Mouse (Mus musculus): ENCODE data around the gene Ppp1r1b. TPM values are rescaled to one million over a fixed set of nuclear protein-coding genes. Genes with fewer than 3 reads are reported as not detected.

Ppp1r1b gene
- polyA plus RNA-seq, 1 experiment from 2014 or later = 91.7 TPM

GRCm38 (mm10) chr11:98366290-98366689, 18.1 kb downstream of the Ppp1r1b start:
- Histone ChIP-seq H3K9ac (ENCODE audit: low read depth, low read length) (no peak overlapping the region), H3K27ac (ENCODE audit: low read length) (no peak overlapping the region), H3K36me3 (ENCODE audit: control insufficient read depth, insufficient read depth, low read length) (no peaks in the 10 kb centered on the region), H3K4me3 (ENCODE audit: low read length) (no peak overlapping the region), H3K4me1 (ENCODE audit: control insufficient read depth, insufficient read depth, low read length) (peaks cover 12% of the 10 kb centered on the region), H3K9me3 (ENCODE audit: control insufficient read depth, low read length) (no peaks in the 10 kb centered on the region), H3K27me3 (replicated peaks; ENCODE audit: control insufficient read depth, insufficient read depth, low read length) (no peaks in the 10 kb centered on the region), H3K4me2 (ENCODE audit: low read depth, low read length) (no peak overlapping the region)
- no peak for ATAC-seq
- 73% methylated on average over 10 of the region's 10 CpGs for WGBS

- Histone ChIP-seq H3K9me3 (ENCODE audit: control insufficient read depth, low read length) (no peaks in the 10 kb centered on the region), H3K36me3 (ENCODE audit: control insufficient read depth, insufficient read depth, low read length) (no peaks in the 10 kb centered on the region), H3K4me2 (ENCODE audit: low read depth, low read length) (no peak overlapping the region), H3K27ac (ENCODE audit: low read length) (no peak overlapping the region), H3K27me3 (replicated peaks; ENCODE audit: control insufficient read depth, insufficient read depth, low read length) (no peaks in the 10 kb centered on the region), H3K9ac (ENCODE audit: low read depth, low read length) (no peak overlapping the region), H3K4me3 (ENCODE audit: low read length) (no peak overlapping the region), H3K4me1 (ENCODE audit: control insufficient read depth, insufficient read depth, low read length) (peaks cover 4% of the 10 kb centered on the region)
- 80% methylated on average over 10 of the region's 10 CpGs for WGBS
- no peak for ATAC-seq
These were observed 19.1 kb downstream of the Ppp1r1b start for GRCm38 (mm10) chr11:98367171-98367862.

GRCm38 (mm10) chr11:98367863-98368186, 19.6 kb downstream of the Ppp1r1b start:
- no peak overlapping the region for H3K4me2 ChIP-seq (ENCODE audit: low read depth, low read length)
- no peaks in the 10 kb centered on the region for H3K27me3 ChIP-seq (replicated peaks; ENCODE audit: control insufficient read depth, insufficient read depth, low read length)
- H3K9ac ChIP-seq (ENCODE audit: low read depth, low read length) = no peak overlapping the region
- 79% methylated on average over 7 of the region's 7 CpGs for WGBS
- H3K4me3 ChIP-seq (ENCODE audit: low read length) = no peak overlapping the region
- no peaks in the 10 kb centered on the region for H3K36me3 ChIP-seq (ENCODE audit: control insufficient read depth, insufficient read depth, low read length)
- H3K4me1 ChIP-seq (ENCODE audit: control insufficient read depth, insufficient read depth, low read length) = peaks cover 4% of the 10 kb centered on the region
- H3K27ac ChIP-seq (ENCODE audit: low read length) = no peak overlapping the region
- ATAC-seq = no peak
- H3K9me3 ChIP-seq (ENCODE audit: control insufficient read depth, low read length) = no peaks in the 10 kb centered on the region

- Histone ChIP-seq H3K36me3 (ENCODE audit: control insufficient read depth, insufficient read depth, low read length) (no peaks in the 10 kb centered on the region), H3K27ac (ENCODE audit: low read length) (no peak overlapping the region), H3K4me3 (ENCODE audit: low read length) (no peak overlapping the region), H3K9ac (ENCODE audit: low read depth, low read length) (no peak overlapping the region), H3K27me3 (replicated peaks; ENCODE audit: control insufficient read depth, insufficient read depth, low read length) (no peaks in the 10 kb centered on the region), H3K4me2 (ENCODE audit: low read depth, low read length) (no peak overlapping the region), H3K9me3 (ENCODE audit: control insufficient read depth, low read length) (no peaks in the 10 kb centered on the region), H3K4me1 (ENCODE audit: control insufficient read depth, insufficient read depth, low read length) (no peaks in the 10 kb centered on the region)
- ATAC-seq = no peak
- 76% methylated on average over 6 of the region's 6 CpGs for WGBS
These were observed 21.1 kb downstream of the Ppp1r1b start for GRCm38 (mm10) chr11:98369337-98369736.

- 81% methylated on average over 2 of the region's 2 CpGs for WGBS
- Histone ChIP-seq H3K27me3 (replicated peaks; ENCODE audit: control insufficient read depth, insufficient read depth, low read length) (no peaks in the 10 kb centered on the region), H3K9ac (ENCODE audit: low read depth, low read length) (no peak overlapping the region), H3K4me1 (ENCODE audit: control insufficient read depth, insufficient read depth, low read length) (no peaks in the 10 kb centered on the region), H3K9me3 (ENCODE audit: control insufficient read depth, low read length) (no peaks in the 10 kb centered on the region), H3K4me2 (ENCODE audit: low read depth, low read length) (no peak overlapping the region), H3K36me3 (ENCODE audit: control insufficient read depth, insufficient read depth, low read length) (no peaks in the 10 kb centered on the region; the same call in 1 of the 2 replicates), H3K27ac (ENCODE audit: low read length) (no peak overlapping the region), H3K4me3 (ENCODE audit: low read length) (no peak overlapping the region)
- no peak for ATAC-seq
These were observed 22.4 kb downstream of the Ppp1r1b start for GRCm38 (mm10) chr11:98370588-98370987.

- Histone ChIP-seq H3K36me3 (ENCODE audit: control insufficient read depth, insufficient read depth, low read length) (peaks cover 2% of the 10 kb centered on the region; the same call in 1 of the 2 replicates), H3K9me3 (ENCODE audit: control insufficient read depth, low read length) (no peaks in the 10 kb centered on the region), H3K9ac (ENCODE audit: low read depth, low read length) (no peak overlapping the region), H3K27ac (ENCODE audit: low read length) (no peak overlapping the region), H3K4me2 (ENCODE audit: low read depth, low read length) (no peak overlapping the region), H3K27me3 (replicated peaks; ENCODE audit: control insufficient read depth, insufficient read depth, low read length) (no peaks in the 10 kb centered on the region), H3K4me3 (ENCODE audit: low read length) (no peak overlapping the region), H3K4me1 (ENCODE audit: control insufficient read depth, insufficient read depth, low read length) (no peaks in the 10 kb centered on the region)
- no peak for ATAC-seq
- WGBS = 50% methylated on average over 10 of the region's 10 CpGs
These were observed 23.5 kb downstream of the Ppp1r1b start for GRCm38 (mm10) chr11:98371556-98372240.

GRCm38 (mm10) chr11:98372406-98372805, 24.2 kb downstream of the Ppp1r1b start:
- Histone ChIP-seq H3K9me3 (ENCODE audit: control insufficient read depth, low read length) (no peaks in the 10 kb centered on the region), H3K36me3 (ENCODE audit: control insufficient read depth, insufficient read depth, low read length) (peaks cover 7% of the 10 kb centered on the region), H3K9ac (ENCODE audit: low read depth, low read length) (no peak overlapping the region), H3K4me2 (ENCODE audit: low read depth, low read length) (no peak overlapping the region), H3K4me3 (ENCODE audit: low read length) (no peak overlapping the region), H3K27ac (ENCODE audit: low read length) (no peak overlapping the region), H3K4me1 (ENCODE audit: control insufficient read depth, insufficient read depth, low read length) (no peaks in the 10 kb centered on the region), H3K27me3 (replicated peaks; ENCODE audit: control insufficient read depth, insufficient read depth, low read length) (no peaks in the 10 kb centered on the region)
- 0 out of 2 replicates have a peak, but pooled peaks have one; percentile 23 for ATAC-seq
- WGBS = 11% methylated on average over 2 of the region's 2 CpGs

- Histone ChIP-seq H3K4me2 (ENCODE audit: low read depth, low read length) (no peak overlapping the region), H3K27ac (ENCODE audit: low read length) (no peak overlapping the region), H3K4me3 (ENCODE audit: low read length) (no peak overlapping the region), H3K9ac (ENCODE audit: low read depth, low read length) (no peak overlapping the region), H3K4me1 (ENCODE audit: control insufficient read depth, insufficient read depth, low read length) (no peaks in the 10 kb centered on the region), H3K36me3 (ENCODE audit: control insufficient read depth, insufficient read depth, low read length) (peaks cover 7% of the 10 kb centered on the region), H3K9me3 (ENCODE audit: control insufficient read depth, low read length) (no peaks in the 10 kb centered on the region), H3K27me3 (replicated peaks; ENCODE audit: control insufficient read depth, insufficient read depth, low read length) (no peaks in the 10 kb centered on the region)
- no peak for ATAC-seq
- 84% methylated on average over 6 of the region's 6 CpGs for WGBS
These were observed 25.0 kb downstream of the Ppp1r1b start for GRCm38 (mm10) chr11:98373244-98373643.

- Histone ChIP-seq H3K36me3 (ENCODE audit: control insufficient read depth, insufficient read depth, low read length) (peaks cover 7% of the 10 kb centered on the region), H3K4me1 (ENCODE audit: control insufficient read depth, insufficient read depth, low read length) (no peaks in the 10 kb centered on the region), H3K4me3 (ENCODE audit: low read length) (no peak overlapping the region), H3K4me2 (ENCODE audit: low read depth, low read length) (no peak overlapping the region), H3K9me3 (ENCODE audit: control insufficient read depth, low read length) (no peaks in the 10 kb centered on the region), H3K9ac (ENCODE audit: low read depth, low read length) (no peak overlapping the region), H3K27me3 (replicated peaks; ENCODE audit: control insufficient read depth, insufficient read depth, low read length) (no peaks in the 10 kb centered on the region), H3K27ac (ENCODE audit: low read length) (no peak overlapping the region)
- no peak for ATAC-seq
- WGBS = 83% methylated on average over 8 of the region's 8 CpGs
These were observed 26.1 kb downstream of the Ppp1r1b start for GRCm38 (mm10) chr11:98374266-98374665.

Measured in intestine, embryonic 16.5 days (tissue).